Comparison of ENCODE assay signal across 13 mouse cellular contexts in the genomic region with DNA sequence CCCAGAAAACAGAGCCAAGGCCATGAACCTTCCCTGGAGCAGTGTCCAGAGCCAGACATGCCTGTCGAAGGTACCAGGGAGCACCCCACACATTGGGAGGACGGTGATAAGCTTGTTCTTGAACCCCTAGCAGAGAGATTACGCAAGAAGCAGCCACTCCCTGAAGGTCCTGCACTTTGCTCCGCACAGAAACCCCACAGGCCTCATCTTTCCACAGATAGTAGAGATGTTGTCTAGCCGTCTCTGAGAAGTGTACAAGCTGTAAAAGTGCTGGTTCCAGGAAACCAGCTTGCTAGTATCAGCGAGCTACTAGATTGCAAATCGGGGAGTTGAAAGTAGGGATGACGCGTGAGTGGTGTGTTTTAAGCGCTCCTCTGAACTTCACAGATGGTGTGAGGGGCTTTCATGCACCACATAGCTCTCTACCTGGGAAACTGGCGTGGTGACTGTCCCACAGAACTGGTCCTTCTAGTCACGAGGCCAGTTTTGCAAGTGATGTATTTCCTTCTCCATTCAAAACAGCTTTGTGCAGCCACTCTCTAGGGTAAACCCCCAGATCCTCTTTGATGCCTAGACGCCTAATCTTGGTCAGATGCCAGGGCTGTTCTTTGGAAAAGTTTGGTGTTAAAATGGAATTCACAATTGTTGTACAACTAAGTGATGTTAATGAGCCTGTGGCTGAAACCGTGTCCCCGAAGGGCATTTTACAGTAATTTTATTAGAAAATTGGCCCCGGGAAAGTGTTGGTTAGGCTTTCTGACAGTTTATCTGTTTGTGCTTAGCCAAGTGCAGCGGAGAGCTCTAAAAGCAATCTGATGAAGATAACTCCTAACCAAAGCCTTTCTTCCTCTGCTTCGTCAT.
DNase-seq lines count a peak whose midpoint lies in the region; ATAC-seq lines count a peak whose summit lies in the region.
"Had no signal": no experiment of that assay in that cellular context is flagged by ENCODE, and none has a peak within 500 bp of the region (broad histone marks: within the 10 kb centered on the region; RNA-seq: fewer than 3 reads in every experiment).

No protein-coding gene starts in this region.

- WGBS in hindbrain, embryonic 12.5 days = 83% methylated on average over 18 of the region's 18 CpGs
- 90% methylated on average over 18 of the region's 18 CpGs for WGBS in hindbrain, embryonic 10.5 days
- WGBS in limb, embryonic 13.5 days = 74% methylated on average over 18 of the region's 18 CpGs

- no peak for ATAC-seq in hindbrain, embryonic 12.5 days (ENCODE audit: low FRiP score)
- no peak for ATAC-seq in limb, embryonic 13.5 days (ENCODE audit: low FRiP score, low read depth)
- no peak for ATAC-seq in granulocyte monocyte progenitor cell, adult 5-6 weeks (replicated peaks; ENCODE audit: poor library complexity, severe bottlenecking)

- no peak overlapping the region for H3K4me3 ChIP-seq in hindbrain, embryonic 12.5 days
- H3K4me3 ChIP-seq in hindbrain, embryonic 10.5 days = no peak overlapping the region
- H3K4me3 ChIP-seq in limb, embryonic 13.5 days = no peak overlapping the region

- no peaks in the 10 kb centered on the region for H3K27me3 ChIP-seq in hindbrain, embryonic 12.5 days
- H3K27me3 ChIP-seq in hindbrain, embryonic 10.5 days (ENCODE audit: insufficient read depth, poor library complexity, severe bottlenecking) = no peaks in the 10 kb centered on the region
- H3K27me3 ChIP-seq in limb, embryonic 13.5 days = no peaks in the 10 kb centered on the region

- no peak overlapping the region for H3K4me2 ChIP-seq in hindbrain, embryonic 12.5 days (replicated peaks)
- no peak overlapping the region for H3K4me2 ChIP-seq in limb, embryonic 13.5 days (replicated peaks)

- peaks cover 39% of the 10 kb centered on the region for H3K4me1 ChIP-seq in hindbrain, embryonic 12.5 days
- H3K4me1 ChIP-seq in hindbrain, embryonic 10.5 days (replicated peaks) = peaks cover 37% of the 10 kb centered on the region
- H3K4me1 ChIP-seq in limb, embryonic 13.5 days = peaks cover 16% of the 10 kb centered on the region

- H3K9me3 ChIP-seq in hindbrain, embryonic 12.5 days (replicated peaks) = no peaks in the 10 kb centered on the region; the same call in 1 of the 2 replicates
- 0 out of 2 replicates have a peak, but pooled peaks cover 10% of the 10 kb centered on the region for H3K9me3 ChIP-seq in hindbrain, embryonic 10.5 days
- no peaks in the 10 kb centered on the region for H3K9me3 ChIP-seq in limb, embryonic 13.5 days

- H3K9ac ChIP-seq in hindbrain, embryonic 12.5 days = no peak overlapping the region
- H3K9ac ChIP-seq in limb, embryonic 13.5 days = no peak overlapping the region

- peaks cover 35% of the 10 kb centered on the region for H3K36me3 ChIP-seq in hindbrain, embryonic 12.5 days
- peaks cover 74% of the 10 kb centered on the region for H3K36me3 ChIP-seq in hindbrain, embryonic 10.5 days
- H3K36me3 ChIP-seq in limb, embryonic 13.5 days = peaks cover 73% of the 10 kb centered on the region

- DNase-seq in hindbrain, embryonic 10.5 days (ENCODE audit: low spot score) = no peak
- DNase-seq in urinary bladder, postnatal 14 days (ENCODE audit: low spot score) = peak; percentile 31
- no peak for DNase-seq in urinary bladder, postnatal 25 days (ENCODE audit: low spot score)
- DNase-seq in spleen, postnatal 10 days (ENCODE audit: low spot score in 2 of 2) = no peak
- DNase-seq in urinary bladder, postnatal 10 days (ENCODE audit: low spot score) = no peak
- DNase-seq: cerebellum, adult 8-10 months; embryo, embryonic 11 days; layer of hippocampus, adult 9-11 months; thymus, adult 18-20 months had no signal

- peak overlapping the region; percentile 68 for H3K27ac ChIP-seq in hindbrain, embryonic 12.5 days
- H3K27ac ChIP-seq in hindbrain, embryonic 10.5 days = no peak overlapping the region
- H3K27ac ChIP-seq in limb, embryonic 13.5 days = peak overlapping the region; percentile 52; the same call in 1 of the 2 replicates
- H3K27ac ChIP-seq: kidney, postnatal 0 days had no signal
